Mouse (Mus musculus) megakaryocyte, embryonic 14.5 days (primary cell): ENCODE results near the gene Ccr2. TPM values are rescaled to one million over a fixed set of nuclear protein-coding genes. Genes with fewer than 3 reads are reported as not detected.
A peak's percentile ranks its signal among the peaks of the same experiment; 100 is the strongest.
"Not testable (repeated sequence)": the region's sequence is repeated elsewhere in the genome, so short reads cannot be mapped to it uniquely, and the experiment has no call there.

ENCODE experiments used
- H3K27me3 ChIP-seq: replicated peaks from 2 replicates; pipeline ENCODE3; 2012; ENCODE audit warnings: inconsistent platforms
- H3K36me3 ChIP-seq: replicated peaks from 2 replicates; pipeline ENCODE3; 2012; ENCODE audit warnings: low read length, inconsistent platforms, mixed read lengths
- H3K4me1 ChIP-seq: 2 replicates; pipeline ENCODE4 v1.6.1; 2012; ENCODE audit warnings: inconsistent platforms
- H3K4me3 ChIP-seq: replicated peaks from 2 replicates; pipeline ENCODE3; 2012; ENCODE audit warnings: moderate library complexity, mild to moderate bottlenecking, inconsistent platforms
- H3K9me3 ChIP-seq: 2 replicates; pipeline ENCODE4 v1.6.1; 2012; ENCODE audit warnings: inconsistent platforms
- FLI1 ChIP-seq: IDR thresholded peaks from 2 replicates; pipeline ENCODE4 v1.6.1; 2012; ENCODE audit warnings: low read length, inconsistent platforms, mixed read lengths
- GATA1 ChIP-seq: IDR thresholded peaks from 3 replicates; pipeline ENCODE4 v1.6.1; 2012; ENCODE audit warnings: mixed read lengths, low read length, inconsistent platforms, borderline replicate concordance
- polyA plus RNA-seq: library from polyadenylated mRNA; stranded (reverse); fragments of >175 nt; gene quantifications from 2 replicates; pipeline ENCODE4 v1.2.3, GENCODE M21; 2012; ENCODE audit warnings: low replicate concordance; ENCODE audit not compliant: insufficient read depth

Gene Ccr2
- polyA plus RNA-seq, 1 experiment = 0.10 TPM

GRCm38 (mm10) chr9:124118489-124118888 is 16.7 kb downstream of the Ccr2 start:
- Histone ChIP-seq H3K4me1 (peaks cover 11% of the 10 kb centered on the region; the same call in 1 of the 2 replicates), H3K36me3 (no peaks in the 10 kb centered on the region), H3K9me3 (no peaks in the 10 kb centered on the region), H3K4me3 (no peak overlapping the region), H3K27me3 (no peaks in the 10 kb centered on the region)
- TF ChIP-seq GATA1 (no peak), FLI1 (no peak)

DNA sequence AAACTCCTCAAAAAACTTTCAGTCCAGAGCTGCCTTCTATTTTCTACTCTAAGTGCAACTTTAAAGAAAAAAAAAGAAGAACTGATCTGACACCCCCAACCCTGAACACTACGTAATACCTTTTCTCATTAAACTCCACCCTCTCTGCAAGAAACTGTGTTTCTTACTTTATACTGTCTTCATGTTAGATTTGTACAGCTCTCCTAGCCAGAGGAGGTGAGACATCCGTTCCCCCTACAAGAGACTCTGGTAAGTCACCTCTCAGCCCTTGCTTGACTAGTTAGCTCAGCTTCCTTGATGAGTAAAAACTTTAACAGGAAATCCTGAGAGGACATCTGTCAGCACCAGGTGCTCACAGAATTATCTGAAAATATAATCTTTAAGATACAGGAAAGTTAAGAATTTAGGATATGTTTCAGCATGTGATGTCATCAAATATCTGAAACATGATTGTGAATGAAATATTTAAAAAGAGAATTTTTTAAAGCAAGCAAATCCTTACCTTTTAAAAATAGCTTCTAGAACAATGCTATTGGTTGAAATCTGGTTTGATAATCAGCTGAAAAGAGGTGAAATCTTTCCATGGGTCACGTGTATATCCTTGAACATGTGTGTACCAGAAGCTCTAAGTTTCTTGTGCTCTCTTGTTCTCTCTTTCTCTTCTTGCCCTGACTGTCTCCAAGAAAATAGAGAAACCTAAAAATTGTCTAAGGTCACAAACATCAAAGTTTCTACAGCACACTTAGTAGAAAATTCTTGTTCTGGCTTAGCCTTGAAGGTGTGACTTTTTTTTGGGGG is 19.8 kb downstream of the Ccr2 start, which contains the start of gene Ccr5:
Ccr5 (plus strand) TSS at position 157 of the 798 bp plus-strand sequence.
- Histone ChIP-seq H3K36me3 (no peaks in the 10 kb centered on the region), H3K4me1 (peaks cover 19% of the 10 kb centered on the region), H3K9me3 (no peaks in the 10 kb centered on the region), H3K4me3 (no peak within 1 kb of the TSS), H3K27me3 (no peaks in the 10 kb centered on the region)
- no peak for TF ChIP-seq GATA1
- TF ChIP-seq FLI1 = no peak

GRCm38 (mm10) chr9:124125576-124125975 is 23.8 kb downstream of the Ccr2 start:
- no peak for TF ChIP-seq FLI1
- TF ChIP-seq GATA1 = no peak
- H3K9me3 ChIP-seq = no peaks in the 10 kb centered on the region
- H3K4me3 ChIP-seq = no peak overlapping the region
- no peaks in the 10 kb centered on the region for H3K27me3 ChIP-seq
- no peaks in the 10 kb centered on the region for H3K36me3 ChIP-seq
- peaks cover 32% of the 10 kb centered on the region for H3K4me1 ChIP-seq

GRCm38 (mm10) chr9:124126373-124126772 is 24.6 kb downstream of the Ccr2 start:
- Histone ChIP-seq H3K36me3 (no peaks in the 10 kb centered on the region), H3K27me3 (no peaks in the 10 kb centered on the region), H3K9me3 (no peaks in the 10 kb centered on the region), H3K4me1 (peaks cover 32% of the 10 kb centered on the region), H3K4me3 (no peak overlapping the region)
- TF ChIP-seq GATA1 (no peak), FLI1 (no peak)

- TF ChIP-seq GATA1 (no peak), FLI1 (no peak)
- Histone ChIP-seq H3K9me3 (no peaks in the 10 kb centered on the region), H3K36me3 (no peaks in the 10 kb centered on the region), H3K4me3 (no peak overlapping the region), H3K4me1 (peaks cover 36% of the 10 kb centered on the region), H3K27me3 (no peaks in the 10 kb centered on the region)
These were observed 25.7 kb downstream of the Ccr2 start for GRCm38 (mm10) chr9:124127412-124127811.

DNA sequence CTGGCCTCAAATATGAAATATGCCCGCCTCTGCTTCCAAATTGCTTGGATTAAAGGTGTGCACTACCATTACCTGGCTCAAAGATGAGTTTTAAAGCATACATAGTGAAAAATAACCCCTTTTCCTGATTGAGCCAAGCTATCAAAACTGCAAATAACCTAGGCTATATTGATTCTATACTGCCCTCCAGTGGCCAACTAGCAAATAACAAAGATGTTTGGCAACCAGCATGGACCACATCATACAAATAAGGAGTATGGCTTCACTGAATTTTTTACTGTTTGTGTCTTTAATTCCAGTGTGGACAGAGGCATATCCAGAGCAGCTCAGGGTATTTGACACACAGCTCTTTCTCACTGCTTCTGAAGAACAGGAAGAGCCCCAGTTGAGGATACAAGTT is 26.6 kb downstream of the Ccr2 start:
- Histone ChIP-seq H3K4me1 (peaks cover 36% of the 10 kb centered on the region), H3K9me3 (no peaks in the 10 kb centered on the region), H3K36me3 (no peaks in the 10 kb centered on the region), H3K27me3 (no peaks in the 10 kb centered on the region), H3K4me3 (no peak overlapping the region)
- TF ChIP-seq FLI1 = no peak

DNA sequence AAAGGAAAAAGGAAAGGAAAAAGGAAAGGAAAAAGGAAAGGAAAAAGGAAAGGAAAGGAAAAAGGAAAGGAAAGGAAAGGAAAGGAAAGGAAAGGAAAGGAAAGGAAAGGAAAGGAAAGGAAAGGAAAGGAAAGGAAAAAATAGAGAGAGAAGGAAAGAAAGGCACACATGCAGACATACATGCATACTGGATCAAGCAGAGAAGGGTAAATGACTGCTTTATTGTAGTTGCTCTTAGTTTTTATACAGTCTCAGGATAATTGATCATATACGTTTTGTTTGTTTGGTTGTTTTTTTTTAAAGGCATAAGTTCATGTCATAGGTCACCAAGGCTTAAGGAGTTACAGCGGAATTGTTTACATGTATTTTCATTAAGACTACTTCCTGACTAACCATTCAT is 31.1 kb downstream of the Ccr2 start:
- H3K9me3 ChIP-seq, H3K27me3 ChIP-seq, H3K4me3 ChIP-seq, H3K36me3 ChIP-seq: not testable (repeated sequence)
- H3K4me1 ChIP-seq = peaks cover 13% of the 10 kb centered on the region

DNA sequence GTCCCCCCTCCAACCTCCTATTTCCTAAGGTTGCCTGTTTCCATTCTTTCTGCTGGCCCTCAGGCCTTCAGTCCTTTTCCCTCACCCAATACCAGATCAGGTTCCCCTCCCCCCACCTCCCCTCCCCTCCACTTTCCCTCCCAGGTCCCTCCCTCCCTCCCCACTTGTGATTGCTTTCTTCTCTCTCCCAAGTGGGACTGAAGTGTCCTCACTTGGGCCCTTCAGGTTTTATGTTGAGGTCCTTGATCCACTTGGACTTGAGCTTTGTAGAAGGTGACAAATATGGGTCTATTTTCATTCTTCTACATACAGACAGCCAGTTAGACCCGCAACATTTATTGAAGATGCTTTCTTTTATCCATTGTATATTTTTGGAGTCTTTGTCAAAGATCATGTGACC is 33.2 kb downstream of the Ccr2 start:
- peaks cover 24% of the 10 kb centered on the region for H3K4me1 ChIP-seq
- not testable (repeated sequence) for H3K36me3 ChIP-seq, H3K9me3 ChIP-seq, H3K4me3 ChIP-seq, H3K27me3 ChIP-seq

DNA sequence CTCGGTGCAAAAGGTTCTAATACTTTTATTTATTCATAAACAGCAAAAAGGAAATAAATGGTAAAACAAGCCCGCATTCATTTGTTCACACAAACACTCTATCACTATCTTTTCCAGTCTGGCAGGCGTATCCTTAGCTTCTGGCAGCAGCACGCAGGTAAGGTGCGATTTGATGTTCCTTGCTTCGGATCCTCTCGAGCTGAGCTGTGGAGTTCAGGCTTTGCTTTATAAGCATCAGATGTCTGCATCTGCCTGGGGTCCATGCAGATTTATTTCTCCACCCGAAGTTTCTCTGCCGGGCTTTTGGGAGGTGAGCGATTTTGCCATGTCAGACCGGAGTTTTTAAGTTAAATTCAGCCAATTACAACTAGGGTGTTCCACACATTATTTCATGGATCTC is 35.9 kb downstream of the Ccr2 start:
- TF ChIP-seq GATA1 = no peak
- no peak for TF ChIP-seq FLI1
- no peak overlapping the region for H3K4me3 ChIP-seq
- H3K9me3 ChIP-seq = peaks cover 8% of the 10 kb centered on the region; the same call in 1 of the 2 replicates
- no peaks in the 10 kb centered on the region for H3K27me3 ChIP-seq
- H3K4me1 ChIP-seq = peaks cover 29% of the 10 kb centered on the region
- H3K36me3 ChIP-seq = peaks cover 12% of the 10 kb centered on the region

- Histone ChIP-seq H3K4me1 (peaks cover 35% of the 10 kb centered on the region), H3K36me3 (peaks cover 12% of the 10 kb centered on the region), H3K4me3 (peak overlapping the region; percentile 44), H3K27me3 (no peaks in the 10 kb centered on the region), H3K9me3 (peaks cover 8% of the 10 kb centered on the region; the same call in 1 of the 2 replicates)
- TF ChIP-seq GATA1 = peak; percentile 65; the same call in 1 of the 3 replicates
- no peak for TF ChIP-seq FLI1
These were observed 36.5 kb downstream of the Ccr2 start for GRCm38 (mm10) chr9:124138055-124138775.
